Mouse (Mus musculus) kidney, embryonic 14.5 days (tissue): ENCODE data around the gene AY358078. TPM values are rescaled to one million over a fixed set of nuclear protein-coding genes. Genes with fewer than 3 reads are reported as not detected.
"Not testable (repeated sequence)": the region's sequence is repeated elsewhere in the genome, so short reads cannot be mapped to it uniquely, and the experiment has no call there.

ENCODE experiments used
- ATAC-seq: fragments of 200-750 bp; cut with Nextera tagmentation; 2 replicates; pipeline ENCODE4 v1.8.0; 2017; ENCODE audit warnings: moderate number of reproducible peaks, mild to moderate bottlenecking, moderate TSS enrichment, moderate library complexity; ENCODE audit not compliant: low FRiP score, low TSS enrichment
- H3K27ac ChIP-seq: fragments of 300-500 bp; sonication (generic); 2 replicates; pipeline ENCODE4 v1.5.1; 2014; ENCODE audit warnings: low read depth, mild to moderate bottlenecking, low read length, moderate library complexity, mixed read lengths
- H3K27me3 ChIP-seq: fragments of 300-500 bp; sonication (generic); 2 replicates; pipeline ENCODE4 v1.6.1; 2014; ENCODE audit warnings: mild to moderate bottlenecking, low read length; ENCODE audit not compliant: control insufficient read depth, insufficient read depth
- H3K36me3 ChIP-seq: fragments of 300-500 bp; sonication (generic); 2 replicates; pipeline ENCODE4 v1.6.1; 2014; ENCODE audit warnings: low read length, mixed read lengths; ENCODE audit not compliant: control insufficient read depth, insufficient read depth
- H3K4me1 ChIP-seq: fragments of 300-500 bp; sonication (generic); 2 replicates; pipeline ENCODE4 v1.6.1; 2014; ENCODE audit warnings: low read length, mixed read lengths; ENCODE audit not compliant: control insufficient read depth, insufficient read depth
- H3K4me2 ChIP-seq: fragments of 300-500 bp; sonication (generic); replicated peaks from 2 replicates; pipeline ENCODE4 v1.6.1; 2014; ENCODE audit warnings: low read depth, mild to moderate bottlenecking, low read length
- H3K4me3 ChIP-seq: fragments of 300-500 bp; sonication (generic); 2 replicates; pipeline ENCODE4 v1.5.1; 2014; ENCODE audit warnings: mild to moderate bottlenecking, low read length
- H3K9ac ChIP-seq: fragments of 300-500 bp; sonication (generic); 2 replicates; pipeline ENCODE4 v1.6.1; 2014; ENCODE audit warnings: low read depth, mild to moderate bottlenecking, low read length, moderate library complexity
- H3K9me3 ChIP-seq: fragments of 300-500 bp; sonication (generic); 2 replicates; pipeline ENCODE4 v1.6.1; 2016; ENCODE audit warnings: low read length; ENCODE audit not compliant: control insufficient read depth
- WGBS: fragments of 180-500 bp; shearing (Covaris S2); extraction: QIAGEN DNeasy Blood & Tissue Kit; methylation state at CpG from one replicate; pipeline ENCODE4 v1.1.7; 2014; 5-methylcytosine and 5-hydroxymethylcytosine counted together
- microRNA-seq: library from miRNA; unstranded; fragments of <30 nt; microRNA quantifications from one replicate; pipeline ENCODE4, GENCODE M21; 2016
- polyA plus RNA-seq: library from polyadenylated mRNA; unstranded; fragments of >200 nt; fragmentation: Nextera tagmentation; extraction: Ambion mirVana; gene quantifications from 2 replicates; pipeline ENCODE4 v1.2.1, GENCODE M21; 2014

Gene AY358078
- polyA plus RNA-seq, 1 experiment from 2014 or later = not detected

GRCm38 (mm10) chr14:51853399-51853798 lies 53.6 kb downstream of the AY358078 start, which contains the start of gene Ear6:
Gene Ear6, plus strand, starts transcription at chr14:51853699.
- Histone ChIP-seq H3K9ac (no peak within 1 kb of the TSS), H3K27me3 (no peaks in the 10 kb centered on the region), H3K36me3 (no peaks in the 10 kb centered on the region), H3K27ac (no peak within 1 kb of the TSS), H3K4me1 (no peaks in the 10 kb centered on the region), H3K4me2 (no peak within 1 kb of the TSS), H3K4me3 (no peak within 1 kb of the TSS), H3K9me3 (no peaks in the 10 kb centered on the region)
- no peak for ATAC-seq

DNA sequence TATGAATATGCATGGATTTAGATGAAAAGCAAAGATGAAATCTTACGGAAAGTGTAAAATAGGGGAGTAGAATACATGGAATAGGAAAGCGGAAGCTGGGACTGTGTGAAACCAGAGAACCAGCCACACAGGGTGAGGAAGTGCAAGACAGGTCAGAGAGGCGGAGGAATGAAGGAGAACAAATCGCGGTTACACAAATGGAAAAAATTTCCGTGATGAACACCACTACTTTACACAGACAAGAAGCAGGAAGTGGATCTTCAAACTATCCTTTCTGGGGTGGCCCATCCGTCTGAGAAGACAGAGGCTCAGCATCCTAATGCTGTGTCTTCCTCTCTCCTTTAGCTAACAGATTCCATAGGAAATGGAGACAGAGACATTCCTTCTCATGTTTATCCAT lies 55.4 kb downstream of the AY358078 start:
- not testable (repeated sequence) for H3K4me3 ChIP-seq, H3K27me3 ChIP-seq, H3K27ac ChIP-seq, H3K9me3 ChIP-seq, H3K4me2 ChIP-seq, H3K9ac ChIP-seq, H3K4me1 ChIP-seq, H3K36me3 ChIP-seq, ATAC-seq
- 77% methylated on average over 7 of the region's 7 CpGs for WGBS

DNA sequence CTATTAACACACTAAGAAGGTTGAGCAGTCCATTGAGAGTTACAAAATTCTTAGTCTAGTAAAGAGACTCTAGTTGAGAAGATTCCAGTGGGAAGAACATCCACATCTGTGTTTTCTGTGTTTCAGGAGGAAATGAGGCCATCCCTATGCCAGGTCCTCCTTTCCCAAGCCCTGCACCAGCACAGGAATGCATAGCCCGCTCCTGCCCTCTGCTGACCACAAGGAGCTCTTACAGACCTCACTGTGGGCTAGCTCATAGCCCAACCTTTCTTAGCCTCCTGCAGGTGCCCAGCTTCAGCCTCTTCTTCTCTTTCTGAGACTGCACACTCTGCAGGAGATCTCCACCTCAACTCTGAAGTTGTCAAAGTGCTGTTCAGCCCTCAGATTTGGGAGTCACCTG lies 63.8 kb downstream of the AY358078 start:
- H3K9me3 ChIP-seq, H3K27me3 ChIP-seq, H3K4me1 ChIP-seq, H3K4me3 ChIP-seq, H3K36me3 ChIP-seq, H3K27ac ChIP-seq, H3K9ac ChIP-seq, H3K4me2 ChIP-seq: not testable (repeated sequence)
- WGBS = 5% methylated on average over 1 of the region's 1 CpGs
- ATAC-seq = peak; percentile 61; the same call in 1 of the 2 replicates

DNA sequence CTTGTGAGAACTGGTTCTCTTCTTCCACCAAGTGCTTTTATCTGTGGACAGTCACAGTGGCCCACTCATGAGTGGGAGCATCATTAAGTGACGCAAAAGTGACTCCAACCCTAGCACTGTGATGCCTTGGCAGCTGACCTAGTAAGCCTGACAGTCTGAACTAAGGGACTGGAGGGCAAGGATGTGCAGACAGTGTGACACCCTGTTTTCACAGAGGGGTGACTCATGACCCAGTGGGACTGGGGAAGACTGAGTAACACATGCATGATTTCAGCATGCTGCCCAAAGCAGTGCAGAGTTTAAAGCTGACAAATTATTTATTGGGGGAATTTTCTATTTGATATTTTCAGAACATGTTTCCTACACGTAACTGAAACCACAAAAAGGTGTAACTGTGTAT lies 70.9 kb downstream of the AY358078 start:
- no peak overlapping the region for H3K4me2 ChIP-seq
- H3K9me3 ChIP-seq = no peaks in the 10 kb centered on the region
- no peaks in the 10 kb centered on the region for H3K27me3 ChIP-seq
- H3K4me3 ChIP-seq = no peak overlapping the region
- no peaks in the 10 kb centered on the region for H3K36me3 ChIP-seq
- H3K27ac ChIP-seq = no peak overlapping the region
- ATAC-seq = no peak
- 93% methylated on average over 2 of the region's 2 CpGs for WGBS
- no peak overlapping the region for H3K9ac ChIP-seq
- H3K4me1 ChIP-seq = no peaks in the 10 kb centered on the region

DNA sequence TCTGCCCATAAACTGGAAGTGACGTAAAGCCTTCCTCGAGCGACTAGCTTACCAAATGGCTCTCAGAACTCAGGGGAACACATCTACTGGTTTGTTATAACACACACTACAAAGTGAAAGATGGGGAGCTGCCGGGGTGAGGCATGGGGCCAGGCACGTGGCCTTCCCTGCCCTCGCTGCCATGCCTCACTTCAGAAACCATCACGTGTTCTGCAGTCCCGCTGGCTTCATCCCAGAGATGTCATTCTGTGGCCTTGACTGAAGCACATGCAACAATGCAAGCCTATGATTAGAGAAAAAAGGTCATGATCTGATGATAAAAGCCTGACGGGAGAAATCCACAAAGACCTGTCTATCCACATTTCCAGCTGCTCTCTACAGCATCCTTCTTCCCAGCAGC lies 71.9 kb downstream of the AY358078 start:
- ATAC-seq = no peak
- no peak overlapping the region for H3K9ac ChIP-seq
- no peaks in the 10 kb centered on the region for H3K9me3 ChIP-seq

More for the DNA sequence above, 71.9 kb downstream of the AY358078 start:
- Histone ChIP-seq H3K4me2 (no peak overlapping the region), H3K27ac (no peak overlapping the region), H3K4me3 (no peak overlapping the region), H3K27me3 (no peaks in the 10 kb centered on the region), H3K36me3 (no peaks in the 10 kb centered on the region), H3K4me1 (no peaks in the 10 kb centered on the region)
- WGBS = 70% methylated on average over 9 of the region's 9 CpGs

Small RNA genes within 50 kb of the gene (microRNA-seq; reads per million reads assigned to microRNA genes)
- not detected for gene Gm27375

Other genes with a start within 250 kb of the AY358078 start
- gene Gm5622, start 247.3 kb upstream of the AY358078 start, polyA plus RNA-seq = not detected in 2 replicates
- gene Gm17175, start 226.0 kb upstream of the AY358078 start, polyA plus RNA-seq = not detected in 2 replicates
- gene Gm17174, start 207.9 kb upstream of the AY358078 start, polyA plus RNA-seq = not detected in 2 replicates
- not detected in 2 replicates for gene Gm17078, start 188.7 kb upstream of the AY358078 start, polyA plus RNA-seq
- gene Gm4181, start 164.4 kb upstream of the AY358078 start, polyA plus RNA-seq = not detected in 2 replicates
- gene Gm17079, start 104.6 kb upstream of the AY358078 start, polyA plus RNA-seq = not detected in 2 replicates
- gene Gm5800, start 82.9 kb upstream of the AY358078 start, polyA plus RNA-seq = not detected in 2 replicates
- not detected in 2 replicates for gene Ang4, start 26.5 kb upstream of the AY358078 start, polyA plus RNA-seq
- not detected in 2 replicates for gene Ear6, start 53.7 kb downstream of the AY358078 start, polyA plus RNA-seq
- gene Mettl17, start 84.8 kb downstream of the AY358078 start, polyA plus RNA-seq = 42.3 and 56.6 TPM in 2 replicates
- 0.18 and 0.33 TPM in 2 replicates for gene Slc39a2, start 92.8 kb downstream of the AY358078 start, polyA plus RNA-seq
- gene Ndrg2, start 114.1 kb downstream of the AY358078 start, polyA plus RNA-seq = 13.0 and 13.7 TPM in 2 replicates
- gene Tppp2, start 118.4 kb downstream of the AY358078 start, polyA plus RNA-seq = not detected in 2 replicates
- gene Rnase13, start 122.7 kb downstream of the AY358078 start, polyA plus RNA-seq = not detected in 2 replicates
- 72.4 and 74.9 TPM in 2 replicates for gene Arhgef40, start 184.7 kb downstream of the AY358078 start, polyA plus RNA-seq
- gene Tmem253, start 215.6 kb downstream of the AY358078 start, polyA plus RNA-seq = 0.57 and 1.1 TPM in 2 replicates
- gene Zfp219, start 220.7 kb downstream of the AY358078 start, polyA plus RNA-seq = 44.5 and 45.5 TPM in 2 replicates
- not detected in 2 replicates for gene Olfr221, start 242.4 kb downstream of the AY358078 start, polyA plus RNA-seq